Mouse (Mus musculus): Measurements from ENCODE around the gene Dock7.

The Dock7 gene

GRCm38 (mm10) chr4:99121123-99121755 is 524 bp upstream of the Dock7 start:
- DNase-seq (ENCODE audit: low read depth, low spot score): no peak

DNA sequence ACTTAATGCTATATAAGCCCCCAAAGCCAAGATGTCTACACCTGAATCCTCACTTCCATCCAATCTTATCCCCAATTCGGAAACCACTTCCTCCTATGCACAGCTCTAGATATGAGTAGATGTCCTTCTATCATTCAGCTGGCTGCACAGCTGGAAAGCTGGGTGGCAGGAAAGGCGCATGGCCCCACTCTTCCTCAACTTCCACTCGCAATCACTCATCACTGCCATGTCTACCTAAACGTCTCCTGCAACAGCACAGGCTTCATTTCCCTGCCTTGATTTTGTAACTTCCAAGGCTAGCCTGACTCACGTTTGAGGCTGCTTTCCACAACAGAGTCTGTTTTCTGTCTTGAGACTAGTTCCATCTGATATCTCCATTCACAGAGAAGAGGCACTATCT is 1.7 kb downstream of the Dock7 start:
- no peak for DNase-seq (ENCODE audit: low read depth, low spot score)

- DNase-seq (ENCODE audit: low read depth, low spot score): no peak
Observed at GRCm38 (mm10) chr4:99115797-99116196, 4.9 kb downstream of the Dock7 start.

DNA sequence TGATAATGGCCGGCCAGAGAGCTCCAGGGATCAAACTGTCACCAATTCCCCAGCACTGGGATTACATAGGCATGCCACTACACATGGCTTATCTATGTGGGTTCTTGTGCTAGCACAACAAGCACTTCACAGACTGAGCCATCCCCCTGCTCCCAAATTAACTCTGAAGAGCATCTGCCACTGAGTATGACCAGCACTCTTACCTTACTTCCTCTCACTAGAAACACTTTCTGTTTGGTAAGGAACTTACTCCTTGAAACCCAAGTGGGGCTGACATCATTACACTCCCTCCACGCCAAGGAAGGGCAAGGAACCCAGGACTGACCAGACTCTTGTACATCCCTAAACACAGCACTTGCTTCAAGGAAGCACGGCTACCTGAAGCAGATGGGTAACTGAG is 9.0 kb downstream of the Dock7 start:
- no peak for DNase-seq (ENCODE audit: low read depth, low spot score)

- no peak for DNase-seq (ENCODE audit: low read depth, low spot score)
Observed at GRCm38 (mm10) chr4:99108817-99109216, 11.9 kb downstream of the Dock7 start.

DNA sequence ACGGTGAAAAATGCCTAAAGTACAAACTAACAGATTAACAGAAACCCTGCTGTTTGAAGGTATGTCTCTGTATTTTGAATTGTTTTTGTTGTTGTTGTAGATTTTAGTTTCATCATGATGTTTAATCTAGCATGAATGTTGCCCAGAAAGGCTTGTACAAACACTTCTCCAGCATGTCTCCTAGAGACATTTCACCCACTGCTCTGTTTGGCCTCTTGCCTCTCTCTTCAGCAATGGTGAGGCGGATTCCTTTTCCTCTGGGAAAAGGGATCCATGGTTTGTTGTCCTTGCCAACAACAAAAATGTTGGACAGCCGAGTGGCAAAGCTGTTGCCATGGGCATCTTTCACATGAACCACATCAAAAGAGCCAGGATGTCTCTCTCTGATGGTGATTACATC is 17.9 kb downstream of the Dock7 start:
- DNase-seq (ENCODE audit: low read depth, low spot score): no peak

GRCm38 (mm10) chr4:99100724-99101123 is 20.0 kb downstream of the Dock7 start:
- no peak for DNase-seq (ENCODE audit: low read depth, low spot score)

DNA sequence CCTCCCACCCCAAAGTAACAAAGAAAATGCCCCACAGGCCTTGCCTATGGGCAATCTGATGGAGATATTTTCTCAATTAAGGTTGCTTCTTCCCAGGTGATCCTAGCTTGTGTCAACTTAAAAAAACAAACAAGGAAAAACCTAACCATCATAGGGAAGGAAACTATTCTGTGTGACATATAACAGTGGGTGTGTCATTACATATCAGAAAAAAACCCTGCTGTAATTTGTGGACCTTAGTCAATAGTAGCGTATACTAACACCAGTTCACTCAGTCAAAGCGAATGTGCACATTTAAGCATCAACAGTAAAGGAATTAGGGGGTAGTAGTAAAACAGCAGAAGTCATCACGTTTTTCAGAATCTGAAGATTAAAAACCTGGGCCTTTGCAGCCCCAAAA is 28.9 kb downstream of the Dock7 start:
- no peak for DNase-seq (ENCODE audit: low read depth, low spot score)

GRCm38 (mm10) chr4:99091151-99091701 is 29.5 kb downstream of the Dock7 start:
- DNase-seq (ENCODE audit: low read depth, low spot score): no peak

GRCm38 (mm10) chr4:99087760-99088485 is 32.8 kb downstream of the Dock7 start:
- no peak for DNase-seq (ENCODE audit: low read depth, low spot score)

DNA sequence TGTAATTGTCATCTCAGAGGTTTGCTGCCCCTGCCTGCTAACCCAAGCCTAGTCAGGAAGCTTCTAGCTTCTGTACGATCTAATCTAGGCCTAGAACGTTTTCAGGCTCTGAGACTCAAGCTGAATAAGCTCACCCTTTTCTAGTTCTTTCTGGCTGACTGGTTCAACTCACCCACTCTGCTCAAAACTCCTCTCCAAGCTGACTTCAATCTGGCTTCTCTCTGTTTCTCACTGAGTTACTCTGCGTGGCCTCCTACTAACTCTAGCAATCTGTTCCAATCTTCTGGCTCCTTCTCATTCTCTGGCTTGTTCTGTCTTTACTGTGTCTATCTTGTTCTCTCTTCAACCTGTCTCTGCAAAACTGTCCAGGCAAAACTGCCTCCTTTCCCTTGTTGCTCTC is 36.9 kb downstream of the Dock7 start:
- no peak for DNase-seq (ENCODE audit: low read depth, low spot score)

DNA sequence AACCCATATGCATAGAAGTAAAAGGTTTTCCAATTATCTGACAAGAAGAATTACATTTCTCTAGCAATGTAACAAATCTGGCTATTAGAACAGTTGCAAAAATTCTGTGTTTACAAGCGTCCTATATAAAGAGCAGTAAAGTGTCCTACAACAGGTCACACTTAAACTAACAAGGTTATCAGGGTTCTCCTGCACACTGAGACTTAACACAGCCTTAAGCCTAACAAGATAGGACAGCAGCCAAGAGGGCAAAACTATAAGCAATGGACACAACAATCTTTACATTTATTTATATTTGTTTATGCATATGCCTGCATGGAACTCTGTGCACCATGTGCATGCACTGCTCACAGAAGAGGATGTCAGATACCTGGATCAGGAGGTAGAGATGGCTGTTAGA is 39.5 kb downstream of the Dock7 start:
- DNase-seq (ENCODE audit: low read depth, low spot score): no peak

DNA sequence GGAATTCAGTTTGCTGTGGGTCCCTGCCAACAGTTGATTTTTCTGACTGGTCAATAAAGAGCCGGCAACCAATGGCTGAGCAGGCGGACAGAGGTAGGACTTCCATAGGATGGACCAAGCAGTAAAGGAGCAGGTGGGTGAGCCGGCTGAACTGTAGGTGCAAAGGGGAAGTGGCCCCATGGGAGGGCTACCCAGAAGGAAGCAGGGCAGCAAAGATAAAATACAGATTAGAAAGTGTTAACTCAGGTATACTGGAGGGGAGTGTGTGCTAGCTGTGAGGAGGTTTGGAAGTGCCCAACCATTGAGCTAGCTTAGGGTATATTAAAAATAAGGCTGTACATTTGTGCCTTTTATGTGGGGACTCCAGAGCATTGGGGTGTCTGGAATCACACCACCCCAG is 42.7 kb downstream of the Dock7 start:
- DNase-seq (ENCODE audit: low read depth, low spot score): no peak

DNA sequence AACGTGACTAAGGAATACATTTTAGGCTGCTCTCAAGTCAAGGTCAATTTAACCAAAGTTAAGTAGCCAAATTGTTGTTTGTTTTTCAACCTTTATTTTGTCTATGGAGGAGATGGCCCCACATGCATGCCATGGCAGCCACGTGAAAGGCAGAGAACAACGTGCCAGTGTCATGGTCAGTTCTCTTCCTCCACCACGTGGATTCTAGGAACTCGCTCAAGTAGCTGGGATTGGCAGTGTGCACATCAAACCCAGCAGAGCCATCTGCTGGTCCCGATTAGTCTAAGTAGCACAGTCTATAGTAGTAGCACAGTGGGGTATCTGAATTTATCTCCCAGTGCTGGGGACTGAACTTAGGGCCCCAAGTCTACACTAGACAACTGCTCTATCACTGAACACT is 51.9 kb downstream of the Dock7 start:
- no peak for DNase-seq (ENCODE audit: low read depth, low spot score)

- DNase-seq (ENCODE audit: low read depth, low spot score): no peak
Observed at GRCm38 (mm10) chr4:99064524-99064923, 56.2 kb downstream of the Dock7 start.

GRCm38 (mm10) chr4:99048581-99048980 is 72.1 kb downstream of the Dock7 start:
- no peak for DNase-seq (ENCODE audit: low read depth, low spot score)

GRCm38 (mm10) chr4:99046471-99046870 is 74.2 kb downstream of the Dock7 start:
- no peak for DNase-seq (ENCODE audit: low read depth, low spot score)

DNA sequence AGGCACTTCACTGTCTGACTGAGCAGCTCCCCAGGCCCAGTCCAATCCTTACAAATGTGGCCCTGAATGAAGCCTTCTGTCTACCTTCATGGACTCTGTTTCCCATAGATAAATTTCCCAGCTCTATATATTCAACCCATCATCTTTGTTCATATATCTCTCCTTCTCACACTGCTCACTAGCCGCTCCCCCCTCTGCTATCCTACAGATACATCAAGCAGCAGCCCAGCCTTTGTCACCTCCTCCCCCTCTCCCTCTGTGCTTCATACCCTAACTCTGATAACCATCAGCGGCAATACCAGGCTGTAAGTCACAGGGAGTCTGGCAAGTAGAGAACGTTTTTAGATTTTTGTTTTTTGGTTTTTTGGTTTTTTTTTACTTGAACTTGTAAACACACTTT is 75.9 kb downstream of the Dock7 start:
- DNase-seq (ENCODE audit: low read depth, low spot score): no peak

GRCm38 (mm10) chr4:99032921-99033320 is 87.8 kb downstream of the Dock7 start:
- no peak for DNase-seq (ENCODE audit: low read depth, low spot score)

- DNase-seq (ENCODE audit: low read depth, low spot score): no peak
Observed at GRCm38 (mm10) chr4:99030686-99031085, 90.0 kb downstream of the Dock7 start, which contains the start of gene Angptl3. Angptl3 (plus strand) TSS chr4:99030954.

DNA sequence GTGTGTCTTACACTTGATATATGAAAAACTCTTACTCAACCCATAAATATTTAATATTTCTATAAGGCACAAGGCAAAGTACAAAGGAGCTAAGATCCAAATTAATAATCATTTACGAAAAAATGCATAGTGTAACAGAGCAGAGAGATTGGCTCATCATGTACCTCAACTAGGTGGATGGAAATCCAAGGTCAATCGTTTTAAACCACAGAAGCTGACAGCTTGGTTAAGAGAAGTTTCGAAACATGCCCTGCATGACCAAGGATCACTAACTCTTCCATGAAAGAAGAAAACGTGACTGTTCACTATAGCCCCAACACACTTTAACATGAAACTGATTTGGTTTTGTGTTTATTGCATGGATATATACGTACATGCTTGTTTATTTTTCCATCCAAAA is 92.3 kb downstream of the Dock7 start:
- no peak for DNase-seq (ENCODE audit: low read depth, low spot score)

DNA sequence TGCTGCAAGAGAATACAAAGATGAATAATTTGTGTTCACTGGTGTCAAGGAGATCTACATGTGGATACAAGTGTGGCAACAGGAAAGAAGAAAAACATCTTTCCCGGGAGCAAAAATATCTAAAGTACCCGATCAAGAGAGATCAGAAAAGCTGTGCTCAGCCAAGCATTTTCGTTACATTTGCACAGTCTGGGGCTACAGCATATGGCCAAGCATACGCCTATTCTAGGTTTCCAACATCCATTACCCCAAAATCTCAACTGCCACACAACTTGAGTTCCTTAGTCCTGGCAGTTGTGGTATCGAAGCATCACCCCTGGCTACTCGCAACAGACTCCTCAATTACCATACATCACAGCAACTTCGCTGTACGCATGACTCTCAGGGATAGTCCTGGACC is 98.5 kb downstream of the Dock7 start:
- DNase-seq (ENCODE audit: low read depth, low spot score): no peak

DNA sequence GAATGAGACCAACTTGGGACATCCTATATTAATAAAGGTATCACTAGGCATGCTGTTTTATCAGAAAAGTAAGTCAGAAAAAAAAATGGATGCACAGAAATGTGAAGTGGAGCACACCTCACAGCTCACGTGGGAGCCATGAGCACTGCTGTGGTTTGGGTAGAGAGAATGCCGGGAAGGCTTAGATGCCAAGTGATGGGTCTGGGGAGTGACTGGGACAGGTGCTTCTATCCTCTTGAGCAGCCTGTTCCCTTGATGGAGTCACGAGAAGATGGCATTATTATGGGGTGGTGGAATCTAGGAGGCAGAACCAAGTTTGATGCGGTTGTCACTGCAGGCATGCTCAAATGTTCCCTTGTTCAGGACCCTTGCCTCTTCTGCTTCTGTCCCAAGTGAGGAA is 109.7 kb downstream of the Dock7 start:
- no peak for DNase-seq (ENCODE audit: low read depth, low spot score)

Data from c-Kit-negative CD71-positive TER-119-positive erythroid progenitor cells, embryonic 14.5 days (primary cell).